Mouse (Mus musculus): ENCODE data around the gene Banf2. TPM values are rescaled to one million over a fixed set of nuclear protein-coding genes. Genes with fewer than 3 reads are reported as not detected.

The Banf2 gene
- total and polyA plus RNA-seq, 2 experiments: not detected

DNA sequence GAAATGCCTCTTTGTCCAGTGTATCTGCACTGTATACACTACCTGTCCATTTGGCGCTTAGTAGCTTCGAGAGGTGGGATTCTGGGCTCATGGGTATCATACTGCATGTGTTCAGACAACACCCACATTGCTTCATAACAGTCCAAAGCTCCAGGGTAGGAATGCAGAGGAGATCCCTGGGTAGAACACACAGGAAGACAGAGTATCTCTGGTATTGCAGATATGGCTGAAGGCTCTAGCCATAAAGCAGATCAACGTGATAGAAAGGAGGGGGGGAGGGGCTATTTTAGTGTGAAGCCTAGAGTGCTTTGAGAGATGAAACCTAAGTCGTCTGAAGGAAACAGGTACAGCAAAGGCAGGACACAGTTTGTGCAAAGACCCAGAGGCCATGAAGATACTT, 6.4 kb upstream of the Banf2 start:
- WGBS: 77% methylated on average over 4 of the region's 4 CpGs
- no peaks in the 10 kb centered on the region for H3K36me3 ChIP-seq (ENCODE audit: control insufficient read depth, insufficient read depth, low read length)
- no peaks in the 10 kb centered on the region for H3K27me3 ChIP-seq (ENCODE audit: control insufficient read depth, insufficient read depth, low read length)
- no peak overlapping the region for H3K9ac ChIP-seq (ENCODE audit: low read depth, low read length)
- H3K79me2 ChIP-seq (ENCODE audit: control insufficient read depth, insufficient read depth, low read length): no peaks in the 10 kb centered on the region
- DNase-seq (ENCODE audit: extremely low read depth, low read depth, low spot score): no peak
- H3K4me3 ChIP-seq (ENCODE audit: insufficient read depth, low read depth, low read length): no peak overlapping the region
- H3K4me1 ChIP-seq (ENCODE audit: control insufficient read depth, insufficient read depth, low read length): no peaks in the 10 kb centered on the region
- H3K27ac ChIP-seq (replicated peaks; ENCODE audit: insufficient read depth, low read depth, low read length): no peak overlapping the region
- TF ChIP-seq POLR2A (IDR thresholded peaks at IDR 0.05; ENCODE audit: extremely low read depth, insufficient read depth, low read length) (no peak), CTCF (IDR thresholded peaks at IDR 0.05; ENCODE audit: low read depth, low read length) (no peak)

DNA sequence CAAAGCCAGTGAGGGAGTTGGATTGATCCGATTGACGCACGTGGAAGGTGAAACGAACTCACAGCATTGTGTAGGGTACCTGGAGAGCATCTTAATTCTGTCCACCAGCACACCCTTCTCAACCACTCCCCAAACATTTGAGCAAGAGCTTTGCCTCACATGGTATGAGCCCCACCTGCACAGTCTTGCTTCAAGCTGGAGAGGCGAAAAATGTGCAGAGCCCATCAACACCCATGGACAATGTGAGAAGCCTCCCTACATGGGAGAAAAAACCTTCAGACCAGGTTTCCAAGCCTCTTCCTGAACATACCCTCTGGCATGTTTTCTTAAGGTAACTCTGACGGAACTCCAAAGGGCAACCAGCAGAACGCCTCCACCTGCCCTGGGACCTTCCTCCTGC, 2.1 kb upstream of the Banf2 start:
- 88% methylated on average over 7 of the region's 7 CpGs for WGBS
- H3K36me3 ChIP-seq (ENCODE audit: control insufficient read depth, insufficient read depth, low read length): no peaks in the 10 kb centered on the region
- H3K27me3 ChIP-seq (ENCODE audit: control insufficient read depth, insufficient read depth, low read length): no peaks in the 10 kb centered on the region
- no peak overlapping the region for H3K27ac ChIP-seq (replicated peaks; ENCODE audit: insufficient read depth, low read depth, low read length)
- H3K9ac ChIP-seq (ENCODE audit: low read depth, low read length): no peak overlapping the region
- H3K4me3 ChIP-seq (ENCODE audit: insufficient read depth, low read depth, low read length): no peak overlapping the region
- H3K4me1 ChIP-seq (ENCODE audit: control insufficient read depth, insufficient read depth, low read length): no peaks in the 10 kb centered on the region
- no peaks in the 10 kb centered on the region for H3K79me2 ChIP-seq (ENCODE audit: control insufficient read depth, insufficient read depth, low read length)
- TF ChIP-seq CTCF (IDR thresholded peaks at IDR 0.05; ENCODE audit: low read depth, low read length) (no peak), POLR2A (IDR thresholded peaks at IDR 0.05; ENCODE audit: extremely low read depth, insufficient read depth, low read length) (no peak)
- DNase-seq (ENCODE audit: extremely low read depth, low read depth, low spot score): no peak

DNA sequence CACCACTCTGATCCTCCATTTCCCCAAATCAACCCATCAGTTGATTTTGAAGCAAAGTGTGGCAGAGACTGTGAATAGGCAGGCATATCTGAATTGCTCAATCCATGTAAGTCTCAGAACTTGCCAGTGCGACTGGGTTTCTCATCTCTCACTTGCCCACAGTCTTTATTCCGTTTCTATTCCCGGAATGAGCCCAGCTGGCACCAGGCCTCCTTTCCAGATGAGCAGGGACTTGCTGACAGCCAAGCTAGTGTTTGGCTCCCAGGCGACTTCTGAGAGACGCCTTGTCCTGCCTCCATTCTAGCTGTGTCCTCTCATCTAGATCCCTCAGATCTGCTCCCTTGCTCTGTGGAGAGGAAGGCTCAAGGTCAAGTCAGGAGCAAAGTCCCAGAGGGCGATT, 11.9 kb downstream of the Banf2 start:
- H3K36me3 ChIP-seq (ENCODE audit: control insufficient read depth, insufficient read depth, low read length): no peaks in the 10 kb centered on the region
- no peak overlapping the region for H3K9ac ChIP-seq (ENCODE audit: low read depth, low read length)
- DNase-seq (ENCODE audit: extremely low read depth, low read depth, low spot score): peak; percentile 18
- TF ChIP-seq CTCF (IDR thresholded peaks at IDR 0.05; ENCODE audit: low read depth, low read length): no peak
- no peaks in the 10 kb centered on the region for H3K27me3 ChIP-seq (ENCODE audit: control insufficient read depth, insufficient read depth, low read length)
- WGBS: 78% methylated on average over 6 of the region's 6 CpGs
- no peaks in the 10 kb centered on the region for H3K4me1 ChIP-seq (ENCODE audit: control insufficient read depth, insufficient read depth, low read length)
- H3K27ac ChIP-seq (replicated peaks; ENCODE audit: insufficient read depth, low read depth, low read length): no peak overlapping the region
- H3K4me3 ChIP-seq (ENCODE audit: insufficient read depth, low read depth, low read length): no peak overlapping the region
- no peaks in the 10 kb centered on the region for H3K79me2 ChIP-seq (ENCODE audit: control insufficient read depth, insufficient read depth, low read length)

DNA sequence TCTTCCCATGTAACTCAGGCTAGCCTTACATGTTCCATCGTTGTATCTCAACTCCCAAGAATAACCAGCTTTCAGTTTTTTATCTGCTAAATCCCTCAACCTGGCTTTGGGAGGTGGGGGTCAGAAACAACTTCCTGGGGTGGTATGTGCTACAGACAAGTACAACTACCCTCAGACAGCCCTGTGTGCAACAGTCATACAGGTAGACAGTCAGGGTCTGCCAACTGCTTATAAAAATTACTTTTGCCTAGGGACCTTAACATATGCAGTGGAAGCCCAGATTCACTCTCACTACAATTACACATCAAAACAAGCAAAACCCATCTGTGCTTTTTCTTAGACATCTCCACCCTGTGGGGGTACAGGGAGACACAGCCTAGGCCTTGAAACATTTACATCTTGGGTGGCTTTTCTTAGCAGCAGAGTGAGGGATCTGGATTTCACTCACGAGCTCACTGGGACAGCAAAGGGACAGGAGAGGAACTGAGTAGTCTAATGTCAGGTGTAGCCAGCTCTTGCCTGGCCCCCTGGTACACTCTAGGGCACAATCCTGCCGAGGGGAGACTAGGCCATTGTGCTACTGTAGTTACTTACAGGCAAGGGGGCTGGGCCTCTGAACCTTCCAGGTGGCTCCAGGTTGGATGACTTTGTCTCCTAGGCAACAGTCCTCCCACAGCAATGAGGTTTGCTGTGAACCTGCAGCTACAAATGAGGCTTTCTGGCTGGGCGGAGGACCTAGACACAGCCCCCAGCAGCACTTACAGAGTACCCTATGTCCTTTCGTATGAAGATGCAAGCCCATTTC, 13.1 kb downstream of the Banf2 start:
- 86% methylated on average over 5 of the region's 5 CpGs for WGBS
- H3K4me3 ChIP-seq (ENCODE audit: insufficient read depth, low read depth, low read length): no peak overlapping the region
- H3K36me3 ChIP-seq (ENCODE audit: control insufficient read depth, insufficient read depth, low read length): no peaks in the 10 kb centered on the region
- H3K4me1 ChIP-seq (ENCODE audit: control insufficient read depth, insufficient read depth, low read length): no peaks in the 10 kb centered on the region
- no peaks in the 10 kb centered on the region for H3K79me2 ChIP-seq (ENCODE audit: control insufficient read depth, insufficient read depth, low read length)
- H3K9ac ChIP-seq (ENCODE audit: low read depth, low read length): no peak overlapping the region
- TF ChIP-seq POLR2A (IDR thresholded peaks at IDR 0.05; ENCODE audit: extremely low read depth, insufficient read depth, low read length): no peak
- TF ChIP-seq CTCF (IDR thresholded peaks at IDR 0.05; ENCODE audit: low read depth, low read length): no peak
- no peak for DNase-seq (ENCODE audit: extremely low read depth, low read depth, low spot score)
- no peaks in the 10 kb centered on the region for H3K27me3 ChIP-seq (ENCODE audit: control insufficient read depth, insufficient read depth, low read length)
- H3K27ac ChIP-seq (replicated peaks; ENCODE audit: insufficient read depth, low read depth, low read length): no peak overlapping the region

DNA sequence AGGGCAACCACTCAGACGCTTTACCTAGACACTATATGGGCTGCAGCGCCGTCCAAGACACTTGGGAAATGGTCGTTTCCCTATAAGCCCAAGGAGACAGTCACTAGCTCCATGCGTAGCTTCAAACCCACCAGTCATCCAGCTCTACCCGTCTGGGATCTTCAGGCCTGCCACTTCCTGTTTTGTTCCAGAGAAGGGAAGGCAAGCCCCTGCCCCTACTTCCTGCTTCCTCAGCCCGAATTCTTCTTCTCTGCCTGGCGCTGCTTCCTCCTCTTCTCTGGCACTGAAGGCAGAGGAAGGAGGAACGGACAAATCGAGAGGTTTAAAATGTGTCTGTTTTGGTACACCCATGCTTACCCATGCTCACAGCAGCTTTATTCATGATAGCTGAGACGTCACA, 14.1 kb downstream of the Banf2 start:
- H3K9ac ChIP-seq (ENCODE audit: low read depth, low read length): no peak overlapping the region
- no peak for TF ChIP-seq POLR2A (IDR thresholded peaks at IDR 0.05; ENCODE audit: extremely low read depth, insufficient read depth, low read length)
- no peak for TF ChIP-seq CTCF (IDR thresholded peaks at IDR 0.05; ENCODE audit: low read depth, low read length)
- no peak overlapping the region for H3K4me3 ChIP-seq (ENCODE audit: insufficient read depth, low read depth, low read length)
- H3K27me3 ChIP-seq (ENCODE audit: control insufficient read depth, insufficient read depth, low read length): no peaks in the 10 kb centered on the region
- 78% methylated on average over 11 of the region's 11 CpGs for WGBS
- no peak overlapping the region for H3K27ac ChIP-seq (replicated peaks; ENCODE audit: insufficient read depth, low read depth, low read length)
- no peaks in the 10 kb centered on the region for H3K4me1 ChIP-seq (ENCODE audit: control insufficient read depth, insufficient read depth, low read length)
- no peaks in the 10 kb centered on the region for H3K79me2 ChIP-seq (ENCODE audit: control insufficient read depth, insufficient read depth, low read length)
- no peaks in the 10 kb centered on the region for H3K36me3 ChIP-seq (ENCODE audit: control insufficient read depth, insufficient read depth, low read length)
- peak; percentile 10 for DNase-seq (ENCODE audit: extremely low read depth, low read depth, low spot score)

DNA sequence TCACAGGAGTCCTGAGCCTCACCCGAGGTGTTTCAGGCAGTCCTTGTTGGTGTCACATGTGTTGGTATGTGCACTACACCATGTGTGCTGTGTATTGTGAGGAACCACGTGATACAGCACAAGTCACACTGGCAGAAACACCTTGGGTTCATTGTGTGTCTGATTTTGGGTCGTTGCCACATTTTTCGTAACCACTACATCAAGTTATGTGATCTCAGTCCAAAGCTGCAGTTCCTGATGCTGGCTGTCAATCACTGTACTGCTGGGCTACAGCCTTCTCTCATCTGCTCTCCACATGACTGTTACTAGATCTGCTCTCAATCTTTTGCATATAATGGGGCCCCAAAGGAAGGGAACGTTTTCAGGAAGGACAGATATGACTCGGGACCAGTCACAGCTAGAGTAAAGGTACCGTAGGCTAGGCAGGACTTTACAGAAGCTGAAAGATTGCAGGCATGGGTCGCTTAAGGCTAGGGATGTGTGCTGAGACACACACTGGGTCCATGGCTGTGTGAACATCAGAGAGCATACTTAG, 17.4 kb downstream of the Banf2 start:
- 68% methylated on average over 8 of the region's 8 CpGs for WGBS
- H3K79me2 ChIP-seq (ENCODE audit: control insufficient read depth, insufficient read depth, low read length): no peaks in the 10 kb centered on the region
- H3K9ac ChIP-seq (ENCODE audit: low read depth, low read length): no peak overlapping the region
- no peak overlapping the region for H3K27ac ChIP-seq (replicated peaks; ENCODE audit: insufficient read depth, low read depth, low read length)
- H3K4me1 ChIP-seq (ENCODE audit: control insufficient read depth, insufficient read depth, low read length): no peaks in the 10 kb centered on the region
- H3K4me3 ChIP-seq (ENCODE audit: insufficient read depth, low read depth, low read length): no peak overlapping the region
- no peaks in the 10 kb centered on the region for H3K27me3 ChIP-seq (ENCODE audit: control insufficient read depth, insufficient read depth, low read length)
- no peak for TF ChIP-seq POLR2A (IDR thresholded peaks at IDR 0.05; ENCODE audit: extremely low read depth, insufficient read depth, low read length)
- TF ChIP-seq CTCF (IDR thresholded peaks at IDR 0.05; ENCODE audit: low read depth, low read length): no peak
- peak; percentile 50 for DNase-seq (ENCODE audit: extremely low read depth, low read depth, low spot score)
- H3K36me3 ChIP-seq (ENCODE audit: control insufficient read depth, insufficient read depth, low read length): no peaks in the 10 kb centered on the region
